7 mouse cellular contexts compared by ENCODE assay signal in the genomic region with DNA sequence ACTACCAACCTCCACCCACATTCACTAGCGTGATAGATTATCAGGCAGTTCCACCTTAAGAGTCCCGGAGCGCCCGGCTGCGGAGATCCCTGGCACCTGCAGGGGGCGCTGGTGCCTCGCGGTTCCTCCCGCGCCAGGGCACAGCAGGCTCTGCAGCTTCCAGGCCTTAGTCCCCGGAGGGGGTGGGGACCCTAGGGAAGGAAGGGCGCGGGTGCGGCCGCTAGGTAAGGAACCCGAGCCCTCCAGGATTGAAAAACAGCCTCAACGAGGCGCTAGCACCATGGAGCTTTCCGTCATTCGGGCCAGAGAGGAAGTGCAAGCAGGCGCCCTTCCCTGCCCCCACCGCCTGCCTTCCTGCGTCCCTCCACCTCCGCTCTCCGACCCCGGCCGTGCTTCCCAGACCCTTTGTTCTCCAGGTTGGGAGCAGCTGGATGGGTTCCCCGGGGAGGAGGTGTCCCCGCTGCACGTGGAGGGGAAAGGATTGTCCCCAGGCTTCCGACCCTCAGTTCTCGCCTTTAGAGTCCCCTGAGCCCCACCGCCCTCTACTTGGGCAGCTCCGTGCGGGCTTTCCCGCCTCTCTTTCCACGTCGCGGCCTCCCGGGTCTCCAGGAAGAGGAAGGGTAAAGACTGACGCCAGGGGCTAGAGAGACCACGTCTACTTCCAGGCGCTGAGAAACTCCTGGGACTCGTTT. TPM values are rescaled to one million over a fixed set of nuclear protein-coding genes. Genes with fewer than 3 reads are reported as not detected.
DNase-seq lines count a peak whose midpoint lies in the region; ATAC-seq and TF ChIP-seq lines count a peak whose summit lies in the region.

No protein-coding gene starts in this region.

- peak; percentile 62 for TF ChIP-seq POLR2A in heart, adult 2 months (IDR thresholded peaks at IDR 0.05; ENCODE audit: insufficient read depth, low read depth, low read length)

- H3K9me3 ChIP-seq in embryonic facial prominence, embryonic 12.5 days = no peaks in the 10 kb centered on the region
- H3K9me3 ChIP-seq in limb, embryonic 13.5 days = no peaks in the 10 kb centered on the region
- no peaks in the 10 kb centered on the region for H3K9me3 ChIP-seq in midbrain, embryonic 16.5 days (replicated peaks; ENCODE audit: control insufficient read depth, low read length, poor library complexity, severe bottlenecking)

- H3K36me3 ChIP-seq in embryonic facial prominence, embryonic 12.5 days = no peaks in the 10 kb centered on the region
- no peaks in the 10 kb centered on the region for H3K36me3 ChIP-seq in heart, adult 2 months (ENCODE audit: control insufficient read depth, insufficient read depth, low read length)
- H3K36me3 ChIP-seq in limb, embryonic 13.5 days = no peaks in the 10 kb centered on the region
- H3K36me3 ChIP-seq in midbrain, embryonic 16.5 days (ENCODE audit: control insufficient read depth, insufficient read depth, low read length) = no peaks in the 10 kb centered on the region

- H3K4me1 ChIP-seq in embryonic facial prominence, embryonic 12.5 days = peaks cover 40% of the 10 kb centered on the region
- H3K4me1 ChIP-seq in heart, adult 2 months (ENCODE audit: control insufficient read depth, insufficient read depth, low read length) = peaks cover 3% of the 10 kb centered on the region
- peaks cover 33% of the 10 kb centered on the region for H3K4me1 ChIP-seq in limb, embryonic 13.5 days
- H3K4me1 ChIP-seq in midbrain, embryonic 16.5 days (ENCODE audit: control insufficient read depth, insufficient read depth, low read length) = peaks cover 29% of the 10 kb centered on the region

- ATAC-seq in embryonic facial prominence, embryonic 12.5 days (ENCODE audit: insufficient number of reproducible peaks, insufficient read depth, low FRiP score, low TSS enrichment) = peak; percentile 91
- peak; percentile 77 for ATAC-seq in limb, embryonic 13.5 days (ENCODE audit: low FRiP score, low read depth)
- ATAC-seq in midbrain, embryonic 16.5 days = peak; percentile 87

- H3K27ac ChIP-seq in embryonic facial prominence, embryonic 12.5 days = peak overlapping the region; percentile 99
- peak overlapping the region; percentile 97 for H3K27ac ChIP-seq in heart, adult 2 months
- H3K27ac ChIP-seq in limb, embryonic 13.5 days = peak overlapping the region; percentile 98
- H3K27ac ChIP-seq in midbrain, embryonic 16.5 days (ENCODE audit: low read length) = peak overlapping the region; percentile 96

- H3K9ac ChIP-seq in embryonic facial prominence, embryonic 12.5 days = peak overlapping the region; percentile 90
- H3K9ac ChIP-seq in heart, adult 2 months (ENCODE audit: low read depth, low read length) = peak overlapping the region; percentile 73
- H3K9ac ChIP-seq in limb, embryonic 13.5 days = peak overlapping the region; percentile 95
- peak overlapping the region; percentile 87 for H3K9ac ChIP-seq in midbrain, embryonic 16.5 days (ENCODE audit: low read depth, low read length)

- H3K79me2 ChIP-seq in heart, adult 2 months (replicated peaks; ENCODE audit: control insufficient read depth, insufficient read depth, low read length) = no peaks in the 10 kb centered on the region

- intact Hi-C loops in heart, adult 2 months (cut with DNase I) = loop anchor here (1.0 to 10.0 kb wide), 10 partner anchors 20 to 740 kb away; a partner anchor contains a TSS

- TF ChIP-seq EP300 in heart, adult 2 months (IDR thresholded peaks at IDR 0.05; ENCODE audit: insufficient read depth, low read depth, low read length) = no peak; the same call in none of the 2 replicates

- DNase-seq in adrenal gland, postnatal 25 days = peak; percentile 95
- DNase-seq in heart, adult 2 months = peak; percentile 96 to 98
- peak; percentile 96 for DNase-seq in kidney, adult 8-10 months
- DNase-seq in spleen, postnatal 10 days (ENCODE audit: low spot score in 2 of 2) = peak; percentile 90 to 92

- under 1% methylated on average over 44 of the region's 44 CpGs for WGBS in embryonic facial prominence, embryonic 12.5 days
- WGBS in heart, adult 2 months = under 1% methylated on average over 44 of the region's 44 CpGs
- under 1% methylated on average over 44 of the region's 44 CpGs for whole genome bisulfite sequencing in limb, embryonic 13.5 days
- under 1% methylated on average over 44 of the region's 44 CpGs for WGBS in midbrain, embryonic 16.5 days

- H3K4me3 ChIP-seq in embryonic facial prominence, embryonic 12.5 days = peak overlapping the region; percentile 67
- H3K4me3 ChIP-seq in heart, adult 2 months = peak overlapping the region; percentile 83
- peak overlapping the region; percentile 67 for H3K4me3 ChIP-seq in limb, embryonic 13.5 days
- peak overlapping the region; percentile 66 for H3K4me3 ChIP-seq in midbrain, embryonic 16.5 days (ENCODE audit: low read depth, low read length)

- TF ChIP-seq CTCF in heart, adult 2 months (IDR thresholded peaks at IDR 0.05) = peak; percentile 99

- no peaks in the 10 kb centered on the region for H3K27me3 ChIP-seq in embryonic facial prominence, embryonic 12.5 days
- no peaks in the 10 kb centered on the region for H3K27me3 ChIP-seq in heart, adult 2 months (ENCODE audit: control insufficient read depth, insufficient read depth, low read length)
- H3K27me3 ChIP-seq in limb, embryonic 13.5 days = no peaks in the 10 kb centered on the region; the same call in 1 of the 2 replicates
- H3K27me3 ChIP-seq in midbrain, embryonic 16.5 days (ENCODE audit: control insufficient read depth, insufficient read depth, low read depth, low read length) = no peaks in the 10 kb centered on the region

- peak overlapping the region; percentile 99 for H3K4me2 ChIP-seq in embryonic facial prominence, embryonic 12.5 days (replicated peaks)
- peak overlapping the region; percentile 99 for H3K4me2 ChIP-seq in limb, embryonic 13.5 days (replicated peaks)
- peak overlapping the region; percentile 97 for H3K4me2 ChIP-seq in midbrain, embryonic 16.5 days (ENCODE audit: low read length)

RNA-seq across cellular contexts. Expression of a gene that starts 9.9 kb away (rescaled TPM):
- 2.1 and 3.7 TPM in 2 replicates for total RNA-seq in adrenal gland, postnatal 25 days (2021)
- polyA plus RNA-seq in embryonic facial prominence, embryonic 12.5 days (2016; fragmentation: Nextera tagmentation; extraction: Ambion mirVana) = 16.4 and 18.7 TPM in 2 replicates
- total RNA-seq in heart, adult 2 months (2021) = 1 to 10 TPM; 3.4 to 4.5 TPM
- polyA plus RNA-seq in heart, adult 2 months (2012; rRNA removed) = 2.2 and 3.9 TPM in 2 replicates
- polyA plus RNA-seq in limb, embryonic 13.5 days (2015; fragmentation: Nextera tagmentation; extraction: Ambion mirVana) = 15.3 and 19.4 TPM in 2 replicates
- 7.5 and 10.8 TPM in 2 replicates for polyA plus RNA-seq in midbrain, embryonic 16.5 days (2015; fragmentation: Nextera tagmentation; extraction: Ambion mirVana)

RNA-seq across cellular contexts. Expression of a gene that starts 21.3 kb away (rescaled TPM):
- 4.2 and 5.4 TPM in 2 replicates for total RNA-seq in adrenal gland, postnatal 25 days (2021)
- polyA plus RNA-seq in embryonic facial prominence, embryonic 12.5 days (2016; fragmentation: Nextera tagmentation; extraction: Ambion mirVana) = 14.2 and 14.7 TPM in 2 replicates
- total RNA-seq in heart, adult 2 months (2021) = 1 to 10 TPM; 1.7 to 4.5 TPM
- 2.0 and 3.7 TPM in 2 replicates for polyA plus RNA-seq in heart, adult 2 months (2012; rRNA removed)
- 12.2 and 14.9 TPM in 2 replicates for polyA plus RNA-seq in limb, embryonic 13.5 days (2015; fragmentation: Nextera tagmentation; extraction: Ambion mirVana)
- 5.0 and 7.4 TPM in 2 replicates for polyA plus RNA-seq in midbrain, embryonic 16.5 days (2015; fragmentation: Nextera tagmentation; extraction: Ambion mirVana)

RNA-seq across cellular contexts. Expression of a gene that starts 27.4 kb away (rescaled TPM):
- 59.0 and 68.1 TPM in 2 replicates for total RNA-seq in adrenal gland, postnatal 25 days (2021)
- polyA plus RNA-seq in embryonic facial prominence, embryonic 12.5 days (2016; fragmentation: Nextera tagmentation; extraction: Ambion mirVana) = 69.9 and 73.8 TPM in 2 replicates
- 10 to 100 TPM; 32.5 to 32.8 TPM for total RNA-seq in heart, adult 2 months (2021)
- 20.6 and 23.3 TPM in 2 replicates for polyA plus RNA-seq in heart, adult 2 months (2012; rRNA removed)
- 68.1 and 72.2 TPM in 2 replicates for polyA plus RNA-seq in limb, embryonic 13.5 days (2015; fragmentation: Nextera tagmentation; extraction: Ambion mirVana)
- 43.7 and 45.8 TPM in 2 replicates for polyA plus RNA-seq in midbrain, embryonic 16.5 days (2015; fragmentation: Nextera tagmentation; extraction: Ambion mirVana)

RNA-seq across cellular contexts. Expression of a gene that starts 30.8 kb away (rescaled TPM):
- total RNA-seq in adrenal gland, postnatal 25 days (2021) = not detected in 2 replicates
- polyA plus RNA-seq in embryonic facial prominence, embryonic 12.5 days (2016; fragmentation: Nextera tagmentation; extraction: Ambion mirVana) = not detected in 2 replicates
- not detected for total RNA-seq in heart, adult 2 months (2021)
- 0.51 TPM in 1 of 2 replicates, not detected in the other for polyA plus RNA-seq in heart, adult 2 months (2012; rRNA removed)
- polyA plus RNA-seq in limb, embryonic 13.5 days (2015; fragmentation: Nextera tagmentation; extraction: Ambion mirVana) = not detected in 2 replicates
- polyA plus RNA-seq in midbrain, embryonic 16.5 days (2015; fragmentation: Nextera tagmentation; extraction: Ambion mirVana) = not detected in 2 replicates

Comparison
In these comparisons a context has a peak if more than half of its experiments do, and no peak if none do; other contexts are left out.
1. Peak in every context shown above with its lines: DNase-seq, ATAC-seq, H3K4me3 ChIP-seq and H3K27ac ChIP-seq.